Mouse (Mus musculus): ENCODE measurements around the gene Xrn2.

Xrn2 gene

GRCm38 (mm10) chr2:147067480-147068246 is 54.9 kb downstream of the Xrn2 start:
- no peak for DNase-seq

GRCm38 (mm10) chr2:147069077-147069476 is 56.3 kb downstream of the Xrn2 start:
- DNase-seq = no peak

- no peak for DNase-seq
Measured at GRCm38 (mm10) chr2:147070305-147070704, 57.5 kb downstream of the Xrn2 start.

- DNase-seq = no peak
Measured at GRCm38 (mm10) chr2:147073962-147074361, 61.2 kb downstream of the Xrn2 start.

- no peak for DNase-seq
Measured at GRCm38 (mm10) chr2:147074399-147074798, 61.6 kb downstream of the Xrn2 start.

- DNase-seq = no peak
Measured at GRCm38 (mm10) chr2:147082391-147082790, 69.6 kb downstream of the Xrn2 start.

- DNase-seq = peak; percentile 26
Measured at GRCm38 (mm10) chr2:147083471-147084365, 70.9 kb downstream of the Xrn2 start.

GRCm38 (mm10) chr2:147084366-147085071 is 71.7 kb downstream of the Xrn2 start:
- peak; percentile 7 for DNase-seq

GRCm38 (mm10) chr2:147085072-147085870 is 72.5 kb downstream of the Xrn2 start, which contains the start of gene Nkx2-4:
TSS of gene Nkx2-4 (minus strand) at chr2:147085445.
- peak; percentile 6 for DNase-seq

GRCm38 (mm10) chr2:147085937-147086336 is 73.1 kb downstream of the Xrn2 start:
- no peak for DNase-seq

- no peak for DNase-seq
Measured at GRCm38 (mm10) chr2:147086441-147086840, 73.6 kb downstream of the Xrn2 start.

GRCm38 (mm10) chr2:147119736-147120135 is 106.9 kb downstream of the Xrn2 start:
- no peak for DNase-seq

- no peak for DNase-seq
Measured at GRCm38 (mm10) chr2:147127366-147127765, 114.6 kb downstream of the Xrn2 start.
